Mouse (Mus musculus): ENCODE results near the gene Actr6.

GRCm38 (mm10) chr10:89744341-89744740 is 12.2 kb upstream of the Actr6 start:
- no peak for TF ChIP-seq CTCF (IDR thresholded peaks at IDR 0.05; ENCODE audit: low read depth)
- no peak for TF ChIP-seq EP300 (IDR thresholded peaks at IDR 0.05; ENCODE audit: low read depth)

Data from heart, postnatal 0 days (tissue).